Mouse (Mus musculus) embryonic fibroblast, embryonic 13.5 days (primary cell): ENCODE measurements around the gene Lins1.

Source experiments
- CTCF ChIP-seq: IDR thresholded peaks from 2 replicates; pipeline ENCODE4 v1.5.1; 2011; ENCODE audit warnings: mild to moderate bottlenecking, control low read depth, low read length, moderate library complexity, borderline replicate concordance; ENCODE audit not compliant: insufficient read depth
- POLR2A ChIP-seq: IDR thresholded peaks from 2 replicates; pipeline ENCODE4 v1.6.1; 2011; ENCODE audit warnings: low read depth, mild to moderate bottlenecking, control low read depth, low read length, moderate library complexity

- TF ChIP-seq CTCF (no peak), POLR2A (no peak)
Observed at GRCm38 (mm10) chr7:66741412-66741811, 51.7 kb downstream of the Lins1 start.
